Mouse (Mus musculus): ENCODE measurements around the gene Prim2. TPM values are rescaled to one million over a fixed set of nuclear protein-coding genes. Genes with fewer than 3 reads are reported as not detected.
A peak's percentile ranks its signal among the peaks of the same experiment; 100 is the strongest.

The Prim2 gene
- polyA plus RNA-seq, 1 experiment from 2014 or later, result 30.5 TPM

DNA sequence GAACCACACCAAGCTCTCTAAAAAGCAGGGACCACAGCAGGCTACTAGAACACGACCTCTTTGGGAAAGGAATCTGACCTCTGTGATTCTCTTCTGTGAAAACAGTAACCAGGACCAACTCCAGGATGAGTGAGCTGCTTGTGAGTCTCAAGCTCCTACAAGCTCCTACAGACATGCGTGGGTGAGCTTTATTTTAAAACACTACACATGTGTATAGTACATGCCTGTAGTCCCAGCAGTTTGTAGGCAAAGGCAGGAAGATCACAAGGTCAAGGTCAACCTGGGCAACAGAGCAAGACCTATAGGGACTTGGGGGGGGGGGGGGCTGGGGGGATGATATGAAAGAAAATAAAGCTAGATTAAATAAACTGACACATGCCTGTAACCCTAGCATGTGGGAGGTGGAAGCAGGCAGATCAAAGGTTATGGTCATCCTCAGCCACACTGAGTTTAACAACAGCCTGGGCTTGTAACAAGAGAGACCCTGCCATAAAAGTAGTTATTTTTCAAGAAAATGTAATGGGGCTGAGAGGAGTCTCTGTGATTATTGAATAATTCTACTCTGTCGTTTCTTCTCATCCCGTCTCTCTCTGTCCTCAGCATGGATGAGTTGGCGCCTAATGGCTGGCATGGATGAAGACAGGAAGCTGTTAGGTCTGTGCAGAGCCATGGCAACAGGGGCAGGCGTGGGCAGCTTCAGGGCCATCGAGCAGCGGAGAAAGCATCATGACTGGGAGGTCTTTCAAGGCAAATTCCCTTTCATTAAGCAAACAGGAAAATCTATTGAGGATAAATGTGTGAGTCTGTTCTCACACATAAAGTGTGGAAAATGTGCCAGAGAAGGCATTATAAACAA lies 78.8 kb downstream of the Prim2 start:
- 75% methylated on average over 8 of the region's 8 CpGs for WGBS
- Histone ChIP-seq H3K4me3 (replicated peaks; ENCODE audit: low read length) (no peak overlapping the region), H3K9me3 (replicated peaks; ENCODE audit: control insufficient read depth, low read length) (no peaks in the 10 kb centered on the region), H3K27ac (ENCODE audit: low read length) (no peak overlapping the region), H3K9ac (ENCODE audit: low read length) (no peak overlapping the region), H3K36me3 (ENCODE audit: control insufficient read depth, insufficient read depth, low read length) (no peaks in the 10 kb centered on the region), H3K27me3 (ENCODE audit: control insufficient read depth, insufficient read depth, low read length) (no peaks in the 10 kb centered on the region), H3K4me2 (ENCODE audit: low read depth, low read length) (no peak overlapping the region), H3K4me1 (ENCODE audit: control insufficient read depth, insufficient read depth, low read length) (no peaks in the 10 kb centered on the region)
- no peak for ATAC-seq (ENCODE audit: insufficient read depth, low FRiP score)

DNA sequence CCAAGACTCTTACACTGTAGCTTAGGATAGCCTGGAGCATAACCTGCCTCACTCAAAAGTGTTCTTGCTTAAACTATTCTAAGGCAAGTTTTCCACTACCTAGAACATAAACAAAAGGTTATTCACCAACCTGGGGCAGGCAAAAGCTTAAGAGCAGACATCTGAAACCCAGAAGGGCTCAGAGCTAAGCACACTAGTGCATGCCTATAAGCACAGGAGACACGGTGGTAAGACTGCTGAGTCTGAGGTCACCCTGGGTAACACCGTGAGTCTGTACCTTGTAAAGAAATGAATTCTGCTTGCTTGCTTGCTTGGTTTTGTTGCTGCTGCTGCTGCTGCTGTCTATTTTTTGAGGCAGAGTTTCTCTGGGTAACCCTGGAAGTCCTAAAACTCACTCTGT lies 80.1 kb downstream of the Prim2 start:
- Histone ChIP-seq H3K9me3 (replicated peaks; ENCODE audit: control insufficient read depth, low read length) (no peaks in the 10 kb centered on the region), H3K9ac (ENCODE audit: low read length) (no peak overlapping the region), H3K36me3 (ENCODE audit: control insufficient read depth, insufficient read depth, low read length) (no peaks in the 10 kb centered on the region), H3K4me1 (ENCODE audit: control insufficient read depth, insufficient read depth, low read length) (no peaks in the 10 kb centered on the region), H3K4me3 (replicated peaks; ENCODE audit: low read length) (no peak overlapping the region), H3K27me3 (ENCODE audit: control insufficient read depth, insufficient read depth, low read length) (no peaks in the 10 kb centered on the region), H3K4me2 (ENCODE audit: low read depth, low read length) (no peak overlapping the region), H3K27ac (ENCODE audit: low read length) (no peak overlapping the region)
- WGBS, result 55% methylated on average over 2 of the region's 2 CpGs
- ATAC-seq (ENCODE audit: insufficient read depth, low FRiP score), result no peak

DNA sequence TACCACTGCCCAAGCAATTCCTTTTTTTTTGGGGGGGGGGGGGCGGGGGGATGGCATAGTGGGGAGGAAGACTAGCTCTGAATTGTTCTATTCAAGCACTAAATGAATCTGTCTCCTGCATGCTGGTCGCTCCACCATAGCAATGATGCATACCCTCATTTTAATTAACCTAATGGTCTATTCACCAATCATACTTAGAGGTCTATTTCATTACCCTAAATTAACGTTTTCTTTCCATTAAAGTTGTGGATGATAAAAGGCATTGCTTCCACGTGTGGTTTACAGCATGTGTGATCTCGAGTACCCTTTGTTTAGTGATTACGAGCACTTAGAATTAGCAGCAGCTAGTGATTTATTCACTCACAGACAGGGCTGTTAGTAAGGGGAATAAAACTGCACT lies 81.0 kb downstream of the Prim2 start:
- H3K36me3 ChIP-seq (ENCODE audit: control insufficient read depth, insufficient read depth, low read length), result no peaks in the 10 kb centered on the region
- no peaks in the 10 kb centered on the region for H3K4me1 ChIP-seq (ENCODE audit: control insufficient read depth, insufficient read depth, low read length)
- H3K4me2 ChIP-seq (ENCODE audit: low read depth, low read length), result no peak overlapping the region
- H3K27me3 ChIP-seq (ENCODE audit: control insufficient read depth, insufficient read depth, low read length), result no peaks in the 10 kb centered on the region
- WGBS, result 61% methylated on average over 6 of the region's 6 CpGs
- H3K27ac ChIP-seq (ENCODE audit: low read length), result no peak overlapping the region
- H3K9me3 ChIP-seq (replicated peaks; ENCODE audit: control insufficient read depth, low read length), result no peaks in the 10 kb centered on the region
- H3K9ac ChIP-seq (ENCODE audit: low read length), result no peak overlapping the region
- ATAC-seq (ENCODE audit: insufficient read depth, low FRiP score), result no peak
- no peak overlapping the region for H3K4me3 ChIP-seq (replicated peaks; ENCODE audit: low read length)

DNA sequence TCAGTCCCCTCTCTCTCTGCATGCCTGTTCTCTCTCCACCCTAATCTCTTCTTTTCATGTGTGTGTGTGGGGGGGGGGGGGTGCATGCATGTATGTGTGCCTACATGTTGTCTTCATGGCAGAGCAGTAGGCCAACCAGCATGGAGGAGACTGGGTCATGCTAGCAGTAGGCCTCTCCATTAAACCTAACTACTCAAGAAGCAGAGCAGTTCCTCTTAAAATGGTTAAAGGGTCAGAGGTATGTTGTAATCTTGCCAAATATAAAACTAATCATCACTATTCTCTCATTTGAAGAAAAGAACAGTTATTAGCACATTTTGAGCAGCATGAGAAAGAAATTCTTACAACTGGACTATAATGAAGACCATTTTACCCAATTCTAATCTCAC lies 85.0 kb downstream of the Prim2 start:
- ATAC-seq (ENCODE audit: insufficient read depth, low FRiP score), result no peak
- Histone ChIP-seq H3K9ac (ENCODE audit: low read length) (no peak overlapping the region), H3K36me3 (ENCODE audit: control insufficient read depth, insufficient read depth, low read length) (no peaks in the 10 kb centered on the region), H3K9me3 (replicated peaks; ENCODE audit: control insufficient read depth, low read length) (no peaks in the 10 kb centered on the region), H3K4me3 (replicated peaks; ENCODE audit: low read length) (no peak overlapping the region), H3K27ac (ENCODE audit: low read length) (no peak overlapping the region), H3K4me1 (ENCODE audit: control insufficient read depth, insufficient read depth, low read length) (no peaks in the 10 kb centered on the region), H3K4me2 (ENCODE audit: low read depth, low read length) (no peak overlapping the region), H3K27me3 (ENCODE audit: control insufficient read depth, insufficient read depth, low read length) (no peaks in the 10 kb centered on the region)

DNA sequence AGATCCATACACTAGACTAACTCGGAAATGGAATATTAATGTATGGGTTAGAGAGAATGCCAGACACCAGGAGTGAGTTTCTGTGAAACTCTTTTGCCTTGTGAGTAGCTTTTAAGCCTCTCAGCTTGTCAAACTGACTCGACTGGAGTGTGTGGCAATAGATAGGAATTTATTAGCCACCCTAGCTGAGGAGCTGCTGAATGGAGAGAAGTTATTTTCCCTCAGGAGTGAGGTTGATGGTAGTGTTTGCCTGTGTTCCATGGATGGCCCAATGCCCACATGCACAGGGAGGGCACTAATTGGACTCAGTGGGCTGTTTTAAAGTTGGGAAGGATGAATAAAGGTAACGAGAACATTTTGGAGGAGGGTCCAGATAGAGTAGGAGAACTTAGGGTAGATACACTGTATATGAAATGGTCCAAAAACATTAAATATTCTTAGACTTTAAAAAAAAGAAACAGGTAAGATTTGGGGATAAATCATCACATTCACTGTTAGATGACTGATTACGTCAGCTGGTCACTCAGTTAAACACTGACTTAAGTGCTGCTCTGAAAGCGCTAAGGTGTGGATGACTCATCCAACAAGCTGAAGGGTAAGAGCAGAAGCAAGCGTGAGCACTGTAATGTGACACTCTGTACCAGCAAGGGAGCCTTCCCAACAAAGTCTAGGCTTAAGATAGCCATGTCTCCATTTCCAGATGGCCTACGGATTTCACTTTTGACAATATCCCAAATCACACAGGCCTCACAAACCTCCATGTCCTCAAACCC lies 85.6 kb downstream of the Prim2 start:
- Histone ChIP-seq H3K27me3 (ENCODE audit: control insufficient read depth, insufficient read depth, low read length) (no peaks in the 10 kb centered on the region), H3K4me1 (ENCODE audit: control insufficient read depth, insufficient read depth, low read length) (no peaks in the 10 kb centered on the region), H3K4me3 (replicated peaks; ENCODE audit: low read length) (no peak overlapping the region), H3K9ac (ENCODE audit: low read length) (no peak overlapping the region), H3K36me3 (ENCODE audit: control insufficient read depth, insufficient read depth, low read length) (no peaks in the 10 kb centered on the region), H3K27ac (ENCODE audit: low read length) (no peak overlapping the region), H3K4me2 (ENCODE audit: low read depth, low read length) (no peak overlapping the region), H3K9me3 (replicated peaks; ENCODE audit: control insufficient read depth, low read length) (no peaks in the 10 kb centered on the region)
- 68% methylated on average over 7 of the region's 7 CpGs for WGBS
- 0 out of 2 replicates have a peak, but pooled peaks have one; percentile 47 for ATAC-seq (ENCODE audit: insufficient read depth, low FRiP score)

DNA sequence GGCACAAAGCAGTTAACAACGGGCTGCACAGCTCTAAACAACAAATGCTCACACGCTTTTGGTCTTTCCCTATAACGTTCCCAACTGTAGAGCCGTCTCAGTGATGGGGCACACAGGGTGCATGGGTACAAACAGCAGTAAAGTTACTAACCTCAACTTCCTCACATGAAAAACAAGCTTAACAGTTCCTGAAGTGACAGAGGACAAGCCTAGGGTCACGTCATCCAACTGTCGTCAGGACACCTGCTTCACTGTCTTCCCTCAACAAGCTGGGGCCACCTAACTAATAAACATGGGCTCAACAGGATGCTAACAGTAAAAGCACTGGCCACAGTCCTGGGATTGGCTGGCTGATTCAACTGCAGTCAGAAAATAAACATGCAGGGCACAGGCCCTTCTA lies 91.0 kb downstream of the Prim2 start:
- Histone ChIP-seq H3K4me3 (replicated peaks; ENCODE audit: low read length) (no peak overlapping the region), H3K9ac (ENCODE audit: low read length) (no peak overlapping the region), H3K4me1 (ENCODE audit: control insufficient read depth, insufficient read depth, low read length) (no peaks in the 10 kb centered on the region), H3K36me3 (ENCODE audit: control insufficient read depth, insufficient read depth, low read length) (no peaks in the 10 kb centered on the region), H3K27me3 (ENCODE audit: control insufficient read depth, insufficient read depth, low read length) (no peaks in the 10 kb centered on the region), H3K4me2 (ENCODE audit: low read depth, low read length) (no peak overlapping the region), H3K9me3 (replicated peaks; ENCODE audit: control insufficient read depth, low read length) (no peaks in the 10 kb centered on the region), H3K27ac (ENCODE audit: low read length) (no peak overlapping the region)
- WGBS, result 79% methylated on average over 6 of the region's 6 CpGs
- ATAC-seq (ENCODE audit: insufficient read depth, low FRiP score), result no peak

DNA sequence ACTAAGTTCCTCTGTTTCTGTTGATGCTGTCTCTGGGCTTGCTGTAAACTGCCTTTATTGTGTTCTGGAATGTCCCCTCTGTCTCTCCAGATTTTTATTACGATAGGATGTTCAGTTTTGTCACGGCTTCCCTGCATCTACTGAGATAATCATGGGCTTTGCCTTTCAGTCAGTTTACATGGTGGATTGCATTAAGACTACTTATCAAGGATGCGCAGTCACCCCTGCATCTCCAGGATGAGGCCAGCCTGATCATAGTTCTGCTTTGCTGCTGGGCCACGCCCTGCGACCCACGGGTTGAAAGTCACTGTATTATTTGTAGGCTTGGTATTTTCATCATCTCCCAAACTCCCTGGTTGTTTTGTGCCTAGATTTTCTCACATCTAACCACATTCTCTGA lies 95.1 kb downstream of the Prim2 start:
- H3K27ac ChIP-seq (ENCODE audit: low read length), result no peak overlapping the region
- no peak overlapping the region for H3K4me3 ChIP-seq (replicated peaks; ENCODE audit: low read length)
- no peaks in the 10 kb centered on the region for H3K9me3 ChIP-seq (replicated peaks; ENCODE audit: control insufficient read depth, low read length)
- no peaks in the 10 kb centered on the region for H3K36me3 ChIP-seq (ENCODE audit: control insufficient read depth, insufficient read depth, low read length)
- 87% methylated on average over 6 of the region's 6 CpGs for WGBS
- ATAC-seq (ENCODE audit: insufficient read depth, low FRiP score), result peak; percentile 33; the same call in 1 of the 2 replicates
- no peaks in the 10 kb centered on the region for H3K27me3 ChIP-seq (ENCODE audit: control insufficient read depth, insufficient read depth, low read length)
- no peaks in the 10 kb centered on the region for H3K4me1 ChIP-seq (ENCODE audit: control insufficient read depth, insufficient read depth, low read length)
- H3K4me2 ChIP-seq (ENCODE audit: low read depth, low read length), result no peak overlapping the region
- H3K9ac ChIP-seq (ENCODE audit: low read length), result no peak overlapping the region

DNA sequence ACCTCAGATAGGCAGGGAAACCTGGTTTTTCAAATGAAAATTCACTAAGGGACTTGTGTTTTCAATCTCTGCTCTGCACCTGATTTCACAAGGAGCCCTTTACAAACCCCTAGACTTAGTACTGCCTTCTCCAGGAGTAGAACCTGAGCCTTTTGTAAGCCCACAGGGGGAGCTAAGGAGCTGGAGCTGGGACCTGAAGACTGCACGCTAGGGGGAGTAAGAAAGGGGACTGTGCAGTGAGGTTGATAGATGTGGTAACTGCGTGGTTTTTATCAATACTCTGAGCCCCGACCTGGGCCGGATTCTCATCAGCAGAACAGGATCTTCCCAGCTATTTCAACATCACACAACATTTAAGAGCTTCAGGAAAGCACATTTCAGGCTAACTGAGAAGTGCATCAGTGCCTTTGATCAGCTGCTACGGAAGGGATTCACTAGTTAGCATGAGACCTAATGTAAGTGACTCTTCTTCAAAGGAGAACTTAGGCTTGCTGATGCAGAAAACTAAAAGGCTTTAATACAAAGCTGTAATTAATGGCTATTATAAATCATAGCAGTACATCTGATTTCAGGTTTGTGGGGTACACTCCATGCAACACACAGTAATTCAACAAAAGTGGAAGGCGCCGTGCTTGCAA lies 103.7 kb downstream of the Prim2 start:
- Histone ChIP-seq H3K9me3 (replicated peaks; ENCODE audit: control insufficient read depth, low read length) (no peaks in the 10 kb centered on the region), H3K27me3 (ENCODE audit: control insufficient read depth, insufficient read depth, low read length) (no peaks in the 10 kb centered on the region), H3K36me3 (ENCODE audit: control insufficient read depth, insufficient read depth, low read length) (no peaks in the 10 kb centered on the region), H3K9ac (ENCODE audit: low read length) (no peak overlapping the region), H3K4me3 (replicated peaks; ENCODE audit: low read length) (no peak overlapping the region), H3K4me2 (ENCODE audit: low read depth, low read length) (no peak overlapping the region), H3K27ac (ENCODE audit: low read length) (no peak overlapping the region), H3K4me1 (ENCODE audit: control insufficient read depth, insufficient read depth, low read length) (no peaks in the 10 kb centered on the region)
- WGBS, result 56% methylated on average over 7 of the region's 7 CpGs
- ATAC-seq (ENCODE audit: insufficient read depth, low FRiP score), result no peak

DNA sequence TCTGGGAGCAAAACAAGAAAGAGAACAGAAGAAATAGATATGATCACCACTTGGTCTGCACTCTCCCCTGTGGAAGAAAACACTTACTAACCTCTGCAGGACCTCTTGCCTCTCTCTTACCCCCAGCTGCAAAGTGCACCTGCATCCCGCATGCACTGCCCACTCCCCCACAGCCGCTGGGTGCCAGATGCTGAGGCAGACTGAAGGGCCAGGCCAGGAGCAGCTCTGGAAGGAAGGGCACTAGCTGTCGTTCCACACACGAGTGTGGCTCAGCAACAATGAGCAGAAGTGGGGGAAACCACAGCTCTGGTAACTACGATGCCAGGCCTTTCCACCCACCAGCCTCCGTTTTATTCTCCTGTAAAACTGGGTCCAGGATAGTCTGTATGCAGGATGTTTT lies 105.6 kb downstream of the Prim2 start:
- H3K27ac ChIP-seq (ENCODE audit: low read length), result no peak overlapping the region
- no peaks in the 10 kb centered on the region for H3K36me3 ChIP-seq (ENCODE audit: control insufficient read depth, insufficient read depth, low read length)
- ATAC-seq (ENCODE audit: insufficient read depth, low FRiP score), result no peak
- H3K4me2 ChIP-seq (ENCODE audit: low read depth, low read length), result no peak overlapping the region
- WGBS, result 66% methylated on average over 6 of the region's 6 CpGs
- H3K9me3 ChIP-seq (replicated peaks; ENCODE audit: control insufficient read depth, low read length), result no peaks in the 10 kb centered on the region
- no peaks in the 10 kb centered on the region for H3K27me3 ChIP-seq (ENCODE audit: control insufficient read depth, insufficient read depth, low read length)
- H3K4me1 ChIP-seq (ENCODE audit: control insufficient read depth, insufficient read depth, low read length), result no peaks in the 10 kb centered on the region
- no peak overlapping the region for H3K9ac ChIP-seq (ENCODE audit: low read length)
- H3K4me3 ChIP-seq (replicated peaks; ENCODE audit: low read length), result no peak overlapping the region

Data from stomach, embryonic 16.5 days (tissue).